Comparison of ENCODE assay signal across 16 mouse cellular contexts in the genomic region with DNA sequence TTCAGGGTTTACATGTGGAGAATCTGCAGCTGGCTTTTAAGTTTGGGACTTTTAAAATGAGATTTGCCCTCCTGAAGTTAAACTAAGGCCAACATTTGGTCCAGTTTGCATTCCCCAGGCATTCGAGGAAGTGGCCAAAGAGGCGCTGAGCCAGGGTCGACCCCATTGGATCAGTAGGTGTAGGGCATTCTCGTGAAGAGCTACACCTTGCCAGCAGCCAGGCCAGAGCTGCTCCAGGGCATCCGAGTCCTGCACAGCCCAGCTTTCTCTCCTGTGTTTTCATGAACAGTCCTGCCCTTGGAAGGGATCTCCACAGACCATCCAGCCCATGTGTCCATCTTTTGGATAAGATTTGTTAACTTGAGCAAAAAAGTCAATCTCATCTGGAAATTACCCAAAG.
"Had no signal": no experiment of that assay in that cellular context is flagged by ENCODE, and none has a peak within 500 bp of the region (broad histone marks: within the 10 kb centered on the region; RNA-seq: fewer than 3 reads in every experiment).

No protein-coding gene starts in this region.

- H3K4me1 ChIP-seq: midbrain, embryonic 13.5 days; midbrain, embryonic 15.5 days; neural tube, embryonic 12.5 days had no signal

- H3K27me3 ChIP-seq: liver, embryonic 15.5 days; midbrain, embryonic 13.5 days; midbrain, embryonic 15.5 days; neural tube, embryonic 12.5 days; stomach, embryonic 15.5 days had no signal

- H3K9ac ChIP-seq: liver, embryonic 15.5 days; liver, postnatal 0 days; midbrain, embryonic 13.5 days; midbrain, embryonic 15.5 days; neural tube, embryonic 12.5 days; stomach, embryonic 15.5 days had no signal

- ATAC-seq: liver, postnatal 0 days; midbrain, embryonic 13.5 days; midbrain, embryonic 15.5 days had no signal

- H3K4me2 ChIP-seq: liver, embryonic 15.5 days; midbrain, embryonic 11.5 days; midbrain, embryonic 13.5 days; midbrain, embryonic 15.5 days; neural tube, embryonic 12.5 days; stomach, embryonic 15.5 days had no signal

- H3K27ac ChIP-seq: macrophage; midbrain, embryonic 13.5 days; midbrain, embryonic 15.5 days; neural tube, embryonic 12.5 days had no signal

- H3K4me3 ChIP-seq: liver, embryonic 15.5 days; megakaryocyte, embryonic 14.5 days; midbrain, embryonic 13.5 days; midbrain, embryonic 15.5 days; neural tube, embryonic 12.5 days; stomach, embryonic 15.5 days had no signal

- H3K9me3 ChIP-seq: liver, embryonic 15.5 days; megakaryocyte, embryonic 14.5 days; midbrain, embryonic 13.5 days; midbrain, embryonic 15.5 days; neural tube, embryonic 12.5 days; stomach, embryonic 15.5 days had no signal

- DNase-seq: liver, postnatal 0 days; lung, adult 2 months; lung, postnatal 10 days; lung, postnatal 36 days; right cerebral cortex, postnatal 14 days; thymus, adult 2 months; thymus, postnatal 25 days; thymus, postnatal 4 days had no signal

- H3K36me3 ChIP-seq: midbrain, embryonic 13.5 days; midbrain, embryonic 15.5 days; neural tube, embryonic 12.5 days; stomach, embryonic 15.5 days had no signal
